Mouse (Mus musculus): Measurements from ENCODE around the gene Adh4. TPM values are rescaled to one million over a fixed set of nuclear protein-coding genes. Genes with fewer than 3 reads are reported as not detected.

The Adh4 gene
- polyA plus RNA-seq, 1 experiment, result not detected

- Histone ChIP-seq H3K36me3 (ENCODE audit: control insufficient read depth, insufficient read depth, low read length, poor library complexity, severe bottlenecking) (peaks cover 27% of the 10 kb centered on the region), H3K27me3 (ENCODE audit: control insufficient read depth, insufficient read depth, low read length, poor library complexity, severe bottlenecking) (no peaks in the 10 kb centered on the region), H3K4me3 (ENCODE audit: low read depth, low read length) (no peak overlapping the region), H3K4me1 (ENCODE audit: control insufficient read depth, insufficient read depth, low read length) (no peaks in the 10 kb centered on the region), H3K9me3 (replicated peaks; ENCODE audit: control insufficient read depth, insufficient read depth, low read length, poor library complexity, severe bottlenecking) (no peaks in the 10 kb centered on the region), H3K9ac (ENCODE audit: low read depth, poor library complexity, severe bottlenecking) (no peak overlapping the region), H3K27ac (ENCODE audit: insufficient read depth, low read length) (no peak overlapping the region)
- no peak for TF ChIP-seq EP300 (IDR thresholded peaks at IDR 0.05; ENCODE audit: insufficient read depth, low read depth, low read length)
- no peak for TF ChIP-seq POLR2A (IDR thresholded peaks at IDR 0.05; ENCODE audit: insufficient read depth, low read length)
- no peak for TF ChIP-seq CTCF (IDR thresholded peaks at IDR 0.05; ENCODE audit: low read depth, low read length)
These were observed 64.2 kb downstream of the Adh4 start for GRCm38 (mm10) chr3:138479489-138479888.

Other genes starting within 250 kb of the Adh4 start
- gene 4930579F01Rik, start 221.6 kb upstream of the Adh4 start, polyA plus RNA-seq (2011; ENCODE audit: insufficient read depth, insufficient read length, low read depth, missing spikeins), result not detected in 2 replicates
- 0.43 TPM in 1 of 2 replicates, not detected in the other for gene Adh7, start 197.7 kb upstream of the Adh4 start, polyA plus RNA-seq (2011; ENCODE audit: insufficient read depth, insufficient read length, low read depth, missing spikeins)
- gene Adh1, start 154.5 kb upstream of the Adh4 start, polyA plus RNA-seq (2011; ENCODE audit: insufficient read depth, insufficient read length, low read depth, missing spikeins), result 0.54 TPM in 1 of 2 replicates, not detected in the other
- gene Adh6a, start 102.2 kb upstream of the Adh4 start, polyA plus RNA-seq (2011; ENCODE audit: insufficient read depth, insufficient read length, low read depth, missing spikeins), result not detected in 2 replicates
- not detected in 2 replicates for gene Adh6b, start 73.7 kb upstream of the Adh4 start, polyA plus RNA-seq (2011; ENCODE audit: insufficient read depth, insufficient read length, low read depth, missing spikeins)
- gene Adh5, start 27.6 kb downstream of the Adh4 start, polyA plus RNA-seq (2011; ENCODE audit: insufficient read depth, insufficient read length, low read depth, missing spikeins), result 242 and 250 TPM in 2 replicates
- 105 TPM in 2 replicates for gene Metap1, start 74.0 kb downstream of the Adh4 start, polyA plus RNA-seq (2011; ENCODE audit: insufficient read depth, insufficient read length, low read depth, missing spikeins)
- 378 and 409 TPM in 2 replicates for gene Eif4e, start 110.7 kb downstream of the Adh4 start, polyA plus RNA-seq (2011; ENCODE audit: insufficient read depth, insufficient read length, low read depth, missing spikeins)